Mouse (Mus musculus): ENCODE measurements around the gene Coro2a. TPM values are rescaled to one million over a fixed set of nuclear protein-coding genes. Genes with fewer than 3 reads are reported as not detected.

The Coro2a gene
- polyA plus RNA-seq, 1 experiment from 2014 or later: 4.6 TPM

DNA sequence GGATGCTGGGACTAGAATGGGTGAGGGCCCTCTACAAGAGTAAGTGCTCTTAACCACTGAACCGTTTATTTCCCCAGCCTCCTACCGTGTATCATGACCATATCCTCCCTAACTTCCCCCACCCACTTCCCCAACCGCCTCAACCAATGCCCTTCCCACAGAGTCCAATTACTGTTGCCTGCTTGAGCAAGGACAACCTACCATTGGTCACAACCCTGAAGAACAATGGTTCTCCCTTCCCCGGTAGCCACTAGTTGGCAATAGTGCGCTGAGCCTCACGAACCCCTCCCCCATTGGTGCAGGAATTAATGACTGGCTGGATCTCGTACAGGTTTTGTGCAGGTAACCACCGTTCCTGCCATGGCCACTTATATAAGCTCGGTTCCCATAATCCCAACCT lies 28.4 kb upstream of the Coro2a start:
- no peak overlapping the region for H3K27ac ChIP-seq (replicated peaks)
- WGBS: 55% methylated on average over 9 of the region's 9 CpGs
- H3K9ac ChIP-seq (replicated peaks): no peak overlapping the region
- H3K4me1 ChIP-seq: no peaks in the 10 kb centered on the region
- no peak overlapping the region for H3K4me2 ChIP-seq (replicated peaks)
- no peaks in the 10 kb centered on the region for H3K27me3 ChIP-seq
- no peak overlapping the region for H3K4me3 ChIP-seq
- no peaks in the 10 kb centered on the region for H3K36me3 ChIP-seq
- no peak for ATAC-seq (replicated peaks)
- no peaks in the 10 kb centered on the region for H3K9me3 ChIP-seq

GRCm38 (mm10) chr4:46628873-46629272 lies 26.9 kb upstream of the Coro2a start:
- H3K4me2 ChIP-seq (replicated peaks): no peak overlapping the region
- no peak overlapping the region for H3K4me3 ChIP-seq
- no peaks in the 10 kb centered on the region for H3K36me3 ChIP-seq
- H3K4me1 ChIP-seq: peaks cover 7% of the 10 kb centered on the region; the same call in 1 of the 2 replicates
- ATAC-seq (replicated peaks): no peak
- H3K27me3 ChIP-seq: no peaks in the 10 kb centered on the region
- no peaks in the 10 kb centered on the region for H3K9me3 ChIP-seq
- WGBS: 59% methylated on average over 9 of the region's 9 CpGs
- H3K27ac ChIP-seq (replicated peaks): no peak overlapping the region
- H3K9ac ChIP-seq (replicated peaks): no peak overlapping the region

DNA sequence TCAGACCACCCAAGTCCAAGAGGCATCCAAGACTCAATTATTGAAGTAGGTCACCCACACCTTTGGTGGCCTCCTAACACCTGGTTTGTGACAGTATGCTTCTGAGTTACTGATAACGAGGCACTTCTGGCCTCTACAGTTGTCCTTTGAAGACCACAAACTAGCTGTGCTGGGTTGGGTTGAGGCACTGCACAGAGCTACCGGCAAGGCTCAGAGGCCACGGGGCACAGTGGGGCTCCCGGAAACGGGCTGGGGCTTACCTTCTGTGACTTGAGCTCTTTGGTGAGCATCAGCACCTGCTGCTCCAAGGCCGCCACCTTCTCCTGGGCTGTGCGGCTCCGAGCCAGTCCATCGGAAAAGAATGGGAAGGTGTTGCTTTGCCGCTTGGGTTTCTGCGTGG lies 26.1 kb upstream of the Coro2a start:
- ATAC-seq (replicated peaks): no peak
- no peak overlapping the region for H3K4me2 ChIP-seq (replicated peaks)
- H3K9me3 ChIP-seq: no peaks in the 10 kb centered on the region
- H3K9ac ChIP-seq (replicated peaks): no peak overlapping the region
- no peak overlapping the region for H3K27ac ChIP-seq (replicated peaks)
- no peaks in the 10 kb centered on the region for H3K36me3 ChIP-seq
- no peak overlapping the region for H3K4me3 ChIP-seq
- H3K27me3 ChIP-seq: no peaks in the 10 kb centered on the region
- peaks cover 7% of the 10 kb centered on the region; the same call in 1 of the 2 replicates for H3K4me1 ChIP-seq
- 82% methylated on average over 11 of the region's 11 CpGs for WGBS

- Histone ChIP-seq H3K36me3 (no peaks in the 10 kb centered on the region), H3K9me3 (no peaks in the 10 kb centered on the region), H3K9ac (replicated peaks) (no peak overlapping the region), H3K4me1 (peaks cover 10% of the 10 kb centered on the region; the same call in 1 of the 2 replicates), H3K27me3 (no peaks in the 10 kb centered on the region), H3K4me2 (replicated peaks) (no peak overlapping the region), H3K4me3 (no peak overlapping the region), H3K27ac (replicated peaks) (no peak overlapping the region)
- no peak for ATAC-seq (replicated peaks)
- WGBS: 64% methylated on average over 10 of the region's 10 CpGs
Observed at GRCm38 (mm10) chr4:46625101-46625500, 23.1 kb upstream of the Coro2a start.

DNA sequence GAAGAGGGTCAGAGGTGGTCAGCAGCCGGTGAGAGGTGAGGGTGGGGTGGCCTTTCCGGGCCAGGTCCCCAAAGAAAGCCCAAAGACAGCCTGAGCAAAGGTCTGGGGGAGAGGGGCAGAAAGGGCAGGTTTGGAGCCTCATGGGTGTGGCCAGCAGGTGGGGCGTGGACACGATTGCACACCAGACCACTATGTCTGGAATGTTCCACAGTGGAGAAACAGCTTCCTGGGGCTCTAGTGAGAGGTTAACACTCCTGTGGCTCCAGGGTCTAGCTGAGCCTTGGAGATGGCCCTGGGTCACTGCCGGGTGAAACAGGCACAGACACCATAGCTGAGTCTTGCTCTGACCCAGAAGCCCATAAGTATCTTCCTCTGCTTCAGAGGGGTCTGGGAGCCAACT lies 21.0 kb upstream of the Coro2a start:
- no peaks in the 10 kb centered on the region for H3K36me3 ChIP-seq
- no peaks in the 10 kb centered on the region for H3K9me3 ChIP-seq
- no peak overlapping the region for H3K27ac ChIP-seq (replicated peaks)
- no peaks in the 10 kb centered on the region for H3K27me3 ChIP-seq
- no peak overlapping the region for H3K4me2 ChIP-seq (replicated peaks)
- WGBS: 88% methylated on average over 5 of the region's 5 CpGs
- peaks cover 10% of the 10 kb centered on the region; the same call in 1 of the 2 replicates for H3K4me1 ChIP-seq
- no peak overlapping the region for H3K4me3 ChIP-seq
- no peak for ATAC-seq (replicated peaks)
- H3K9ac ChIP-seq (replicated peaks): no peak overlapping the region

GRCm38 (mm10) chr4:46620946-46621345 lies 18.9 kb upstream of the Coro2a start:
- H3K4me2 ChIP-seq (replicated peaks): no peak overlapping the region
- no peak for ATAC-seq (replicated peaks)
- peaks cover 10% of the 10 kb centered on the region; the same call in 1 of the 2 replicates for H3K4me1 ChIP-seq
- no peaks in the 10 kb centered on the region for H3K9me3 ChIP-seq
- no peaks in the 10 kb centered on the region for H3K27me3 ChIP-seq
- H3K9ac ChIP-seq (replicated peaks): no peak overlapping the region
- WGBS: 78% methylated on average over 8 of the region's 8 CpGs
- no peaks in the 10 kb centered on the region for H3K36me3 ChIP-seq
- H3K4me3 ChIP-seq: no peak overlapping the region
- no peak overlapping the region for H3K27ac ChIP-seq (replicated peaks)

- WGBS: 8% methylated on average over 23 of the region's 23 CpGs
Observed at GRCm38 (mm10) chr4:46620330-46620729, 18.3 kb upstream of the Coro2a start.

GRCm38 (mm10) chr4:46618196-46618817 lies 16.3 kb upstream of the Coro2a start:
- Histone ChIP-seq H3K27ac (replicated peaks) (no peak overlapping the region), H3K4me2 (replicated peaks) (no peak overlapping the region), H3K36me3 (no peaks in the 10 kb centered on the region), H3K4me3 (no peak overlapping the region), H3K27me3 (no peaks in the 10 kb centered on the region), H3K9me3 (no peaks in the 10 kb centered on the region), H3K9ac (replicated peaks) (no peak overlapping the region), H3K4me1 (peaks cover 3% of the 10 kb centered on the region; the same call in 1 of the 2 replicates)
- ATAC-seq (replicated peaks): no peak
- WGBS: 67% methylated on average over 11 of the region's 11 CpGs

More at GRCm38 (mm10) chr4:46620330-46620729, 18.3 kb upstream of the Coro2a start:
- Histone ChIP-seq H3K27me3 (no peaks in the 10 kb centered on the region), H3K9ac (replicated peaks) (no peak overlapping the region), H3K4me1 (peaks cover 10% of the 10 kb centered on the region; the same call in 1 of the 2 replicates), H3K4me2 (replicated peaks) (0 out of 2 replicates have a peak overlapping the region, but pooled peaks have one; percentile 2), H3K27ac (replicated peaks) (no peak overlapping the region), H3K9me3 (no peaks in the 10 kb centered on the region), H3K36me3 (no peaks in the 10 kb centered on the region), H3K4me3 (no peak overlapping the region)
- ATAC-seq (replicated peaks): no peak

GRCm38 (mm10) chr4:46617408-46617807 lies 15.4 kb upstream of the Coro2a start:
- Histone ChIP-seq H3K4me2 (replicated peaks) (no peak overlapping the region), H3K27ac (replicated peaks) (no peak overlapping the region), H3K27me3 (no peaks in the 10 kb centered on the region), H3K9ac (replicated peaks) (no peak overlapping the region), H3K36me3 (no peaks in the 10 kb centered on the region), H3K4me1 (peaks cover 3% of the 10 kb centered on the region; the same call in 1 of the 2 replicates), H3K9me3 (no peaks in the 10 kb centered on the region), H3K4me3 (no peak overlapping the region)
- 71% methylated on average over 6 of the region's 6 CpGs for WGBS
- ATAC-seq (replicated peaks): no peak

- WGBS: 74% methylated on average over 9 of the region's 9 CpGs
Observed at GRCm38 (mm10) chr4:46614641-46615040, 12.6 kb upstream of the Coro2a start.

GRCm38 (mm10) chr4:46613618-46614017 lies 11.6 kb upstream of the Coro2a start:
- Histone ChIP-seq H3K36me3 (no peaks in the 10 kb centered on the region), H3K9me3 (no peaks in the 10 kb centered on the region), H3K4me2 (replicated peaks) (no peak overlapping the region), H3K27ac (replicated peaks) (no peak overlapping the region), H3K4me1 (no peaks in the 10 kb centered on the region), H3K9ac (replicated peaks) (no peak overlapping the region), H3K4me3 (no peak overlapping the region), H3K27me3 (no peaks in the 10 kb centered on the region)
- WGBS: 81% methylated on average over 12 of the region's 12 CpGs
- ATAC-seq (replicated peaks): no peak

More at GRCm38 (mm10) chr4:46614641-46615040, 12.6 kb upstream of the Coro2a start:
- no peaks in the 10 kb centered on the region for H3K27me3 ChIP-seq
- no peaks in the 10 kb centered on the region for H3K36me3 ChIP-seq
- no peak overlapping the region for H3K9ac ChIP-seq (replicated peaks)
- H3K9me3 ChIP-seq: no peaks in the 10 kb centered on the region
- no peak overlapping the region for H3K4me3 ChIP-seq
- H3K4me2 ChIP-seq (replicated peaks): no peak overlapping the region
- no peak for ATAC-seq (replicated peaks)
- no peak overlapping the region for H3K27ac ChIP-seq (replicated peaks)
- H3K4me1 ChIP-seq: no peaks in the 10 kb centered on the region

GRCm38 (mm10) chr4:46611181-46611580 lies 9.2 kb upstream of the Coro2a start:
- Histone ChIP-seq H3K4me3 (no peak overlapping the region), H3K27ac (replicated peaks) (no peak overlapping the region), H3K4me1 (no peaks in the 10 kb centered on the region), H3K36me3 (no peaks in the 10 kb centered on the region), H3K27me3 (no peaks in the 10 kb centered on the region), H3K9me3 (no peaks in the 10 kb centered on the region), H3K9ac (replicated peaks) (no peak overlapping the region), H3K4me2 (replicated peaks) (no peak overlapping the region)
- WGBS: 1% methylated on average over 4 of the region's 4 CpGs
- ATAC-seq (replicated peaks): peak; percentile 73

DNA sequence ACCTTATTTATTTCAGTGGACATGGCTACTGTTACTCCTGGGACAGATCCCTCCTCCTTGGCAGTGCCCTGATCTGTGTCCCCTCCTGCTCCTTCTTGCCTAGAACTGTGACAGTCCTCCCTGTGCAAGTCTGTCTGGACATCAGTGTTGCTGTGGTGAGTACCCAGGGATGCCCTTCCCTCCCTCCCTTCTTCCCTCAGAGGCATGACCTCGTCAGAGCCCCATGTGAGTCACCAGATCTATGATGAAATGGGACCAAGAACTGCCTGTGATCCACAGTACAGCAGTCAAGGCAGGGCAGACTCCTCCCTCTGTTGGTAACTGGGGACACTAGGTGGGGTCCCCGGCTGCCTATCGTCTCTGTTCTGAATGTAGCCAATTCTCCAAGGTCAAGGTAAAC lies 5.6 kb upstream of the Coro2a start:
- H3K9ac ChIP-seq (replicated peaks): no peak overlapping the region
- H3K4me2 ChIP-seq (replicated peaks): no peak overlapping the region
- no peaks in the 10 kb centered on the region for H3K36me3 ChIP-seq
- H3K4me1 ChIP-seq: no peaks in the 10 kb centered on the region
- H3K27me3 ChIP-seq: no peaks in the 10 kb centered on the region
- H3K27ac ChIP-seq (replicated peaks): no peak overlapping the region
- no peaks in the 10 kb centered on the region for H3K9me3 ChIP-seq
- H3K4me3 ChIP-seq: no peak overlapping the region
- WGBS: 85% methylated on average over 3 of the region's 3 CpGs
- ATAC-seq (replicated peaks): no peak

Measured in forebrain, embryonic 15.5 days (tissue).